Mouse (Mus musculus) embryonic fibroblast, embryonic 13.5 days (primary cell): ENCODE results near the gene Lrrfip1.

ENCODE experiments used
- CTCF ChIP-seq: IDR thresholded peaks from 2 replicates; pipeline ENCODE4 v1.5.1; 2011; ENCODE audit warnings: mild to moderate bottlenecking, control low read depth, low read length, moderate library complexity, borderline replicate concordance; ENCODE audit not compliant: insufficient read depth
- POLR2A ChIP-seq: IDR thresholded peaks from 2 replicates; pipeline ENCODE4 v1.6.1; 2011; ENCODE audit warnings: low read depth, mild to moderate bottlenecking, control low read depth, low read length, moderate library complexity

GRCm38 (mm10) chr1:90968649-90969048 is 29.9 kb upstream of the Lrrfip1 start:
- TF ChIP-seq POLR2A, result no peak
- TF ChIP-seq CTCF, result no peak
